Mouse (Mus musculus) E14TG2a.4 (cell line): ENCODE data around the gene Ablim1.

Source experiments
- CTCF ChIP-seq: conservative IDR thresholded peaks from 2 replicates; pipeline ENCODE4 v1.5.1; 2014; ENCODE audit warnings: low read length
- NANOG ChIP-seq: IDR thresholded peaks from 2 replicates; pipeline ENCODE4 v1.6.1; 2014; ENCODE audit warnings: borderline replicate concordance, low read length, mixed read lengths
- POU5F1 ChIP-seq: IDR thresholded peaks from 2 replicates; pipeline ENCODE4 v1.6.1; 2014; ENCODE audit warnings: low read length, borderline replicate concordance

DNA sequence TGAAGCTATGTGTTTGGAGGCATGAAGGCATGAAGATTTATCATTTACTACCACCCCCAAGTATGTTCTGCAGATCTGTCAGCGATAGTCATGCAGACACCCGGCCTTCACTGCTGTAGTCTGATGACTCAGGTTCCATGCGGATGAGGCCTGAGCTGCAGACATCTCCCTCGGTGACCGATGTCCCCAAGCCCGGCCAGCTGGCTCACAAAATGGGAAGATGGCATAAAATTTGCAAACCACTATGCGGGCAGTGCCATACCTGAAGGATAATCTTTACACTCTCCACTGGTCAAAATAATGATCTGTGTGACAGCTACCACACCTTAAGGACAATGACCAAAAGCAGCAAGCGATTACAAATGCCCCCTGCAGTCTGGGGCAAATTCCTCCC, 113.6 kb downstream of the Ablim1 start:
- TF ChIP-seq CTCF, result no peak
- no peak for TF ChIP-seq POU5F1
- TF ChIP-seq NANOG, result no peak
